Mouse (Mus musculus): Measurements from ENCODE around the gene Asdurf. TPM values are rescaled to one million over a fixed set of nuclear protein-coding genes. Genes with fewer than 3 reads are reported as not detected.
"Not testable (repeated sequence)": the region's sequence is repeated elsewhere in the genome, so short reads cannot be mapped to it uniquely, and the experiment has no call there.

Gene Asdurf
- 2.8 and 5.0 TPM in 2 replicates for polyA plus RNA-seq (2015; fragmentation: Nextera tagmentation; extraction: Ambion mirVana)

- TF ChIP-seq EP300 (IDR thresholded peaks at IDR 0.05; ENCODE audit: low read depth) (no peak), CTCF (IDR thresholded peaks at IDR 0.05; ENCODE audit: low read depth) (peak; percentile 71)
- Histone ChIP-seq H3K4me2 (ENCODE audit: low read depth, low read length) (peak within 1 kb of the TSS; percentile 70), H3K9ac (replicated peaks) (peak within 1 kb of the TSS; percentile 79), H3K36me3 (replicated peaks; ENCODE audit: insufficient read depth, low read length) (peaks cover 7% of the 10 kb centered on the region), H3K27me3 (ENCODE audit: insufficient read depth, low read length) (no peaks in the 10 kb centered on the region), H3K4me1 (ENCODE audit: insufficient read depth) (no peaks in the 10 kb centered on the region), H3K4me3 (ENCODE audit: low read depth, low read length) (peak within 1 kb of the TSS; percentile 92), H3K27ac (ENCODE audit: low read depth) (peak within 1 kb of the TSS; percentile 90), H3K9me3 (ENCODE audit: low read length) (no peaks in the 10 kb centered on the region)
- peak; percentile 98 for DNase-seq
- peak; percentile 100 for ATAC-seq
- 0% methylated on average over 40 of the region's 44 CpGs for WGBS (ENCODE audit: insufficient replicate concordance)
Observed at GRCm38 (mm10) chr1:53352327-53353261, at the start of gene Asdurf, which contains the start of the genes Gm28551 and Asnsd1. Asdurf (minus strand) TSS chr1:53352619. Gm28551 (minus strand) TSS chr1:53352667. Asnsd1 (minus strand) TSS chr1:53352752.

GRCm38 (mm10) chr1:53393936-53394760, 41.7 kb upstream of the Asdurf start:
- H3K4me1 ChIP-seq (ENCODE audit: insufficient read depth); ATAC-seq; H3K36me3 ChIP-seq (replicated peaks; ENCODE audit: insufficient read depth, low read length); DNase-seq; H3K27ac ChIP-seq (ENCODE audit: low read depth); H3K4me2 ChIP-seq (ENCODE audit: low read depth, low read length); H3K9ac ChIP-seq (replicated peaks); H3K4me3 ChIP-seq (ENCODE audit: low read depth, low read length); H3K9me3 ChIP-seq (ENCODE audit: low read length); H3K27me3 ChIP-seq (ENCODE audit: insufficient read depth, low read length): not testable (repeated sequence)
- WGBS (ENCODE audit: insufficient replicate concordance), result 47% methylated on average over 21 of the region's 21 CpGs

- Histone ChIP-seq H3K36me3 (replicated peaks; ENCODE audit: insufficient read depth, low read length) (no peaks in the 10 kb centered on the region), H3K27me3 (ENCODE audit: insufficient read depth, low read length) (no peaks in the 10 kb centered on the region), H3K27ac (ENCODE audit: low read depth) (no peak overlapping the region), H3K9me3 (ENCODE audit: low read length) (peaks cover 2% of the 10 kb centered on the region; the same call in 1 of the 2 replicates), H3K9ac (replicated peaks) (no peak overlapping the region), H3K4me3 (ENCODE audit: low read depth, low read length) (no peak overlapping the region), H3K4me1 (ENCODE audit: insufficient read depth) (no peaks in the 10 kb centered on the region), H3K4me2 (ENCODE audit: low read depth, low read length) (no peak overlapping the region)
- TF ChIP-seq EP300 (IDR thresholded peaks at IDR 0.05; ENCODE audit: low read depth) (no peak), CTCF (IDR thresholded peaks at IDR 0.05; ENCODE audit: low read depth) (no peak)
- ATAC-seq (no peak), DNase-seq (no peak)
- 94% methylated on average over 7 of the region's 14 CpGs for WGBS (ENCODE audit: insufficient replicate concordance)
Observed at GRCm38 (mm10) chr1:53388762-53389161, 36.3 kb upstream of the Asdurf start.

GRCm38 (mm10) chr1:53384085-53384688, 31.8 kb upstream of the Asdurf start:
- Histone ChIP-seq H3K4me3 (ENCODE audit: low read depth, low read length) (no peak overlapping the region), H3K27me3 (ENCODE audit: insufficient read depth, low read length) (no peaks in the 10 kb centered on the region), H3K4me1 (ENCODE audit: insufficient read depth) (no peaks in the 10 kb centered on the region), H3K4me2 (ENCODE audit: low read depth, low read length) (no peak overlapping the region), H3K27ac (ENCODE audit: low read depth) (no peak overlapping the region), H3K9ac (replicated peaks) (no peak overlapping the region), H3K36me3 (replicated peaks; ENCODE audit: insufficient read depth, low read length) (no peaks in the 10 kb centered on the region), H3K9me3 (ENCODE audit: low read length) (no peaks in the 10 kb centered on the region)
- TF ChIP-seq CTCF (IDR thresholded peaks at IDR 0.05; ENCODE audit: low read depth) (no peak), EP300 (IDR thresholded peaks at IDR 0.05; ENCODE audit: low read depth) (no peak)
- no peak for DNase-seq
- ATAC-seq, result no peak
- WGBS (ENCODE audit: insufficient replicate concordance), result 72% methylated on average over 6 of the region's 6 CpGs

GRCm38 (mm10) chr1:53377731-53378130, 25.3 kb upstream of the Asdurf start:
- Histone ChIP-seq H3K27me3 (ENCODE audit: insufficient read depth, low read length) (no peaks in the 10 kb centered on the region), H3K9me3 (ENCODE audit: low read length) (no peaks in the 10 kb centered on the region), H3K4me2 (ENCODE audit: low read depth, low read length) (no peak overlapping the region), H3K9ac (replicated peaks) (no peak overlapping the region), H3K36me3 (replicated peaks; ENCODE audit: insufficient read depth, low read length) (no peaks in the 10 kb centered on the region), H3K27ac (ENCODE audit: low read depth) (no peak overlapping the region), H3K4me1 (ENCODE audit: insufficient read depth) (no peaks in the 10 kb centered on the region), H3K4me3 (ENCODE audit: low read depth, low read length) (no peak overlapping the region)
- 59% methylated on average over 3 of the region's 3 CpGs for WGBS (ENCODE audit: insufficient replicate concordance)
- no peak for TF ChIP-seq CTCF (IDR thresholded peaks at IDR 0.05; ENCODE audit: low read depth)
- no peak for TF ChIP-seq EP300 (IDR thresholded peaks at IDR 0.05; ENCODE audit: low read depth)
- no peak for DNase-seq
- ATAC-seq, result no peak

- H3K27ac ChIP-seq (ENCODE audit: low read depth); H3K27me3 ChIP-seq (ENCODE audit: insufficient read depth, low read length); H3K36me3 ChIP-seq (replicated peaks; ENCODE audit: insufficient read depth, low read length); H3K9me3 ChIP-seq (ENCODE audit: low read length); H3K4me3 ChIP-seq (ENCODE audit: low read depth, low read length); ATAC-seq; H3K9ac ChIP-seq (replicated peaks); DNase-seq; H3K4me1 ChIP-seq (ENCODE audit: insufficient read depth); H3K4me2 ChIP-seq (ENCODE audit: low read depth, low read length): not testable (repeated sequence)
- 83% methylated on average over 2 of the region's 2 CpGs for WGBS (ENCODE audit: insufficient replicate concordance)
Observed at GRCm38 (mm10) chr1:53375965-53376364, 23.5 kb upstream of the Asdurf start.

Data from liver, postnatal 0 days (tissue).